Mouse (Mus musculus) ZHBTc4 (cell line): ENCODE results near the gene Krit1.
A peak's percentile ranks its signal among the peaks of the same experiment; 100 is the strongest.
"Not testable (repeated sequence)": the region's sequence is repeated elsewhere in the genome, so short reads cannot be mapped to it uniquely, and the experiment has no call there.

Experiments
- DNase-seq: peaks from one replicate; pipeline ENCODE4 v3.0.0-alpha.2; 2011; ENCODE audit warnings: low read depth, low spot score

Krit1 gene

GRCm38 (mm10) chr5:3802433-3803291, at the start of gene Krit1, which contains the start of gene Ankib1:
Gene Krit1, plus strand, starts transcription at chr5:3803184.
Gene Ankib1, minus strand, starts transcription at chr5:3802925.
- peak; percentile 93 for DNase-seq

GRCm38 (mm10) chr5:3771512-3771911, 31.5 kb upstream of the Krit1 start:
- peak; percentile 3 for DNase-seq

- DNase-seq = no peak
Measured at GRCm38 (mm10) chr5:3772017-3772416, 31.0 kb upstream of the Krit1 start.

GRCm38 (mm10) chr5:3782670-3783069, 20.3 kb upstream of the Krit1 start:
- DNase-seq = peak; percentile 44

- DNase-seq = no peak
Measured at GRCm38 (mm10) chr5:3783947-3784681, 18.9 kb upstream of the Krit1 start.

GRCm38 (mm10) chr5:3784751-3785496, 18.1 kb upstream of the Krit1 start:
- DNase-seq = no peak

- no peak for DNase-seq
Measured at GRCm38 (mm10) chr5:3787548-3787947, 15.4 kb upstream of the Krit1 start.

- no peak for DNase-seq
Measured at GRCm38 (mm10) chr5:3791048-3791447, 11.9 kb upstream of the Krit1 start.

- not testable (repeated sequence) for DNase-seq
Measured at GRCm38 (mm10) chr5:3797101-3797500, 5.9 kb upstream of the Krit1 start.

GRCm38 (mm10) chr5:3798656-3799055, 4.3 kb upstream of the Krit1 start:
- not testable (repeated sequence) for DNase-seq

GRCm38 (mm10) chr5:3800041-3800440, 2.9 kb upstream of the Krit1 start:
- DNase-seq = no peak

- DNase-seq = no peak
Measured at GRCm38 (mm10) chr5:3800881-3801280, 2.1 kb upstream of the Krit1 start.

- no peak for DNase-seq
Measured at GRCm38 (mm10) chr5:3801672-3802432, 1.1 kb upstream of the Krit1 start.

GRCm38 (mm10) chr5:3803292-3804165, 545 bp downstream of the Krit1 start:
- no peak for DNase-seq

- no peak for DNase-seq
Measured at GRCm38 (mm10) chr5:3808472-3808871, 5.5 kb downstream of the Krit1 start.

GRCm38 (mm10) chr5:3834107-3834506, 31.1 kb downstream of the Krit1 start:
- no peak for DNase-seq

- peak; percentile 65 for DNase-seq
Measured at GRCm38 (mm10) chr5:3845026-3845425, 42.0 kb downstream of the Krit1 start, which contains the start of gene Lrrd1. Gene Lrrd1, plus strand, starts transcription at chr5:3845173.

- no peak for DNase-seq
Measured at GRCm38 (mm10) chr5:3870161-3870560, 67.2 kb downstream of the Krit1 start.

GRCm38 (mm10) chr5:3872348-3872747, 69.4 kb downstream of the Krit1 start:
- DNase-seq = peak; percentile 96

GRCm38 (mm10) chr5:3873485-3873884, 70.5 kb downstream of the Krit1 start:
- DNase-seq = no peak
